Mouse (Mus musculus): Measurements from ENCODE around the gene Top2b. TPM values are rescaled to one million over a fixed set of nuclear protein-coding genes. Genes with fewer than 3 reads are reported as not detected.

The Top2b gene
- polyA plus RNA-seq, 1 experiment from 2014 or later, result 16.2 TPM

- no peaks in the 10 kb centered on the region for H3K27me3 ChIP-seq (replicated peaks; ENCODE audit: control insufficient read depth, insufficient read depth, low read length)
- peak; percentile 45 for ATAC-seq
- TF ChIP-seq CTCF (IDR thresholded peaks at IDR 0.05; ENCODE audit: low read depth), result peak; percentile 96
- no peaks in the 10 kb centered on the region for H3K36me3 ChIP-seq (ENCODE audit: control insufficient read depth, insufficient read depth)
- H3K4me2 ChIP-seq (replicated peaks; ENCODE audit: low read depth), result no peak overlapping the region
- H3K9ac ChIP-seq (ENCODE audit: low read depth, low read length), result no peak overlapping the region
- H3K4me3 ChIP-seq (ENCODE audit: low read depth, low read length), result no peak overlapping the region
- no peak overlapping the region for H3K27ac ChIP-seq (ENCODE audit: low read depth, low read length)
- H3K9me3 ChIP-seq (ENCODE audit: control insufficient read depth), result no peaks in the 10 kb centered on the region
- WGBS, result 15% methylated on average over 2 of the region's 2 CpGs
- no peaks in the 10 kb centered on the region for H3K4me1 ChIP-seq (replicated peaks; ENCODE audit: control insufficient read depth, insufficient read depth, low read length)
These were observed 15.1 kb downstream of the Top2b start for GRCm38 (mm10) chr14:16379917-16380570.

- no peak for TF ChIP-seq CTCF (IDR thresholded peaks at IDR 0.05; ENCODE audit: low read depth)
- Histone ChIP-seq H3K27me3 (replicated peaks; ENCODE audit: control insufficient read depth, insufficient read depth, low read length) (no peaks in the 10 kb centered on the region), H3K27ac (ENCODE audit: low read depth, low read length) (no peak overlapping the region), H3K9ac (ENCODE audit: low read depth, low read length) (no peak overlapping the region), H3K4me2 (replicated peaks; ENCODE audit: low read depth) (no peak overlapping the region), H3K9me3 (ENCODE audit: control insufficient read depth) (no peaks in the 10 kb centered on the region), H3K36me3 (ENCODE audit: control insufficient read depth, insufficient read depth) (peaks cover 2% of the 10 kb centered on the region; the same call in 1 of the 2 replicates), H3K4me1 (replicated peaks; ENCODE audit: control insufficient read depth, insufficient read depth, low read length) (no peaks in the 10 kb centered on the region), H3K4me3 (ENCODE audit: low read depth, low read length) (no peak overlapping the region)
- 35% methylated on average over 1 of the region's 1 CpGs for WGBS
- ATAC-seq, result no peak
These were observed 19.8 kb downstream of the Top2b start for GRCm38 (mm10) chr14:16384783-16385182.

DNA sequence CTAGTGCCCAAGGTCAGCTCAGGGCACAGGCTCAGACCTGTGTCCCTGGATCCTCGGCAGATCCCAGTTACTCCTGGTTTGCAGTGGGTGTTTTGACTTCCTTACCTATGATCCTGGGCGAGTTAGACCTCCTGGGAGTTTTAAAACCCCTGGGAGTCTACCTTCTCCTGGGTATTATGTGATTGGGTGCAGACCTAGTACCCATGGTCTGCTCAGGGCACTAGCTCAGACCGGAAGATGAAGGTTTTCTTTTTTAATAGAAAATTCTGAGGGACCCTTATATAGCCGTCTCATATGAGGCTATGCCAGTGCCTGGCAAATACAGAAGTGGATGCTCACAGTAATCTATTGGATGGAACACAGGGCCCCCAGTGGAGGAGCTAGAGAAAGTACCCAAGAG is 40.2 kb downstream of the Top2b start:
- ATAC-seq, result no peak
- Histone ChIP-seq H3K4me3 (ENCODE audit: low read depth, low read length) (no peak overlapping the region), H3K9ac (ENCODE audit: low read depth, low read length) (no peak overlapping the region), H3K36me3 (ENCODE audit: control insufficient read depth, insufficient read depth) (peaks cover 34% of the 10 kb centered on the region), H3K9me3 (ENCODE audit: control insufficient read depth) (no peaks in the 10 kb centered on the region), H3K4me2 (replicated peaks; ENCODE audit: low read depth) (no peak overlapping the region), H3K27me3 (replicated peaks; ENCODE audit: control insufficient read depth, insufficient read depth, low read length) (no peaks in the 10 kb centered on the region), H3K4me1 (replicated peaks; ENCODE audit: control insufficient read depth, insufficient read depth, low read length) (no peaks in the 10 kb centered on the region), H3K27ac (ENCODE audit: low read depth, low read length) (no peak overlapping the region)
- no peak for TF ChIP-seq CTCF (IDR thresholded peaks at IDR 0.05; ENCODE audit: low read depth)
- 94% methylated on average over 4 of the region's 4 CpGs for WGBS

DNA sequence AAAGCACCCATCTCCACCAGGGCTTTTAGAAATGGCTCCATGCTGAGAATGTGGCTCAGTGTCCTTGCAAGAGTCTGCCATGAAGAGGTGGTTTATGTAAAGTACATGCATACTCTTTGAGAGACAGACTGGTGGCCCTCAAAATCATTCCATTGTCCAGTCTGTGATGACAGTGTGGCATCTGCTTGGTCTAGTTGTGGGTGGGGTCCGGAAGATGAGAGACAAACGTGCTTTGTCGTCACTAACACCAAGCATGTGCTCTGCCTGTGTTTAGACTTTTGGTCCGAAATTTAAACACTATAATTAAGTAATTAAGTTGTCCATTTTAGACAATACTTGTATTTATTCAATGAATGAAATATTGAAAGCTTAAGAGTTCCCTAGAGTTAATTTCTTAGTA is 49.2 kb downstream of the Top2b start:
- no peaks in the 10 kb centered on the region for H3K27me3 ChIP-seq (replicated peaks; ENCODE audit: control insufficient read depth, insufficient read depth, low read length)
- H3K27ac ChIP-seq (ENCODE audit: low read depth, low read length), result no peak overlapping the region
- no peak for ATAC-seq
- no peaks in the 10 kb centered on the region for H3K9me3 ChIP-seq (ENCODE audit: control insufficient read depth)
- H3K4me3 ChIP-seq (ENCODE audit: low read depth, low read length), result no peak overlapping the region
- H3K4me1 ChIP-seq (replicated peaks; ENCODE audit: control insufficient read depth, insufficient read depth, low read length), result no peaks in the 10 kb centered on the region
- 82% methylated on average over 4 of the region's 4 CpGs for WGBS
- H3K36me3 ChIP-seq (ENCODE audit: control insufficient read depth, insufficient read depth), result peaks cover 41% of the 10 kb centered on the region
- H3K9ac ChIP-seq (ENCODE audit: low read depth, low read length), result no peak overlapping the region
- H3K4me2 ChIP-seq (replicated peaks; ENCODE audit: low read depth), result no peak overlapping the region
- no peak for TF ChIP-seq CTCF (IDR thresholded peaks at IDR 0.05; ENCODE audit: low read depth)

DNA sequence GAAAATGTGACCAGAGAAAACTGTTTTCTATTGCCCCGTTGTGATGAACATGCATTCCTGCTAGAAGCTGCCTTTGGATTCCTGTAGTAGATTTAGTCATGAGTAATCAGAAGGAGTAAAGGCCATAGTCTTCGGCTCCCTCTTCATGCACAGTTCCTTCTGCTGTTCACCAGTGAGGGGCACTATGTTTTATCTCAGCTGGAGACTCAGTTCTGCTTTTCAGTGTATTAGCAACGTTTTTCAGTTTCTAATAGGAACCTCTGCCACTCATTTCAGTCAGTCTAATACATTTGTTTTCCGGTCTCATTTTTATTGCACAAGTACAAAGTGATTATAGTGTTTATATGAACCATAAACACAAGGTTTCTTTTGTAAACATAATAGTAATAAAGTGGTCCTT is 62.6 kb downstream of the Top2b start:
- WGBS, result 44% methylated on average over 4 of the region's 4 CpGs
- Histone ChIP-seq H3K27ac (ENCODE audit: low read depth, low read length) (no peak overlapping the region), H3K27me3 (replicated peaks; ENCODE audit: control insufficient read depth, insufficient read depth, low read length) (no peaks in the 10 kb centered on the region), H3K4me3 (ENCODE audit: low read depth, low read length) (no peak overlapping the region), H3K4me2 (replicated peaks; ENCODE audit: low read depth) (no peak overlapping the region), H3K9me3 (ENCODE audit: control insufficient read depth) (no peaks in the 10 kb centered on the region), H3K9ac (ENCODE audit: low read depth, low read length) (no peak overlapping the region), H3K36me3 (ENCODE audit: control insufficient read depth, insufficient read depth) (peaks cover 23% of the 10 kb centered on the region), H3K4me1 (replicated peaks; ENCODE audit: control insufficient read depth, insufficient read depth, low read length) (no peaks in the 10 kb centered on the region)
- TF ChIP-seq CTCF (IDR thresholded peaks at IDR 0.05; ENCODE audit: low read depth), result peak; percentile 27
- no peak for ATAC-seq

DNA sequence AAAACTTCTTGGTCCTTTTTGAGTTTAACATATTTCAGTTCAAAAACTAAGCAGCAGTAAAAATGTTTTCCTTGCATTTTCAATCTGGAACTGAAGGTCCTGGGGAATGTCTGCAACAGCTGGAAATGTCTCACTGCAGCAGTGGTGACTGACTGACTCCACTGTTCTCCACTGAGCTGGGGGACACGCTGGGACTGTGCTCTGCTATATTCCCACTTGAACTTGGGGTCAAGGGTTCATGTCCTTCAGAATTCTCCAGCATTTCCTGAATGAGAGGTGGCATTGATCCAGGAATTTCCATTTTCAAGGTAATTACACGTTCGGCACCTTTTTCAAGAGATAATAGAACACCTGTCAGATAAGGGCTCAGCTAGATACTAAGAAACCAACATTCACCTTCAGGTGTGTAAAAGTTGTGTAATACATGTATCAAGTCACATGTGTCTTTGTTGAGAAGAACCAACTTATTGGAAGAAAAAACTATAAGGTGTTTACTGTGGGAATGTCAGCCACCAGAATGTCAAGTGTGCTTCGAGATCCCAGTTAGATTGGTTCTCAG is 67.0 kb downstream of the Top2b start:
- Histone ChIP-seq H3K9ac (ENCODE audit: low read depth, low read length) (no peak overlapping the region), H3K27ac (ENCODE audit: low read depth, low read length) (no peak overlapping the region), H3K4me1 (replicated peaks; ENCODE audit: control insufficient read depth, insufficient read depth, low read length) (no peaks in the 10 kb centered on the region), H3K4me3 (ENCODE audit: low read depth, low read length) (no peak overlapping the region), H3K9me3 (ENCODE audit: control insufficient read depth) (no peaks in the 10 kb centered on the region), H3K4me2 (replicated peaks; ENCODE audit: low read depth) (no peak overlapping the region), H3K36me3 (ENCODE audit: control insufficient read depth, insufficient read depth) (peaks cover 15% of the 10 kb centered on the region), H3K27me3 (replicated peaks; ENCODE audit: control insufficient read depth, insufficient read depth, low read length) (no peaks in the 10 kb centered on the region)
- no peak for TF ChIP-seq CTCF (IDR thresholded peaks at IDR 0.05; ENCODE audit: low read depth)
- ATAC-seq, result peak; percentile 89
- 31% methylated on average over 4 of the region's 4 CpGs for WGBS
